Mouse (Mus musculus): ENCODE measurements at regions not wholly inside any gene's neighbourhood (a gene's known extent, or its start where the extent isn't known, plus 50 kb on each side); places are given as distances from the start of the nearest gene placed in this dataset.

DNA sequence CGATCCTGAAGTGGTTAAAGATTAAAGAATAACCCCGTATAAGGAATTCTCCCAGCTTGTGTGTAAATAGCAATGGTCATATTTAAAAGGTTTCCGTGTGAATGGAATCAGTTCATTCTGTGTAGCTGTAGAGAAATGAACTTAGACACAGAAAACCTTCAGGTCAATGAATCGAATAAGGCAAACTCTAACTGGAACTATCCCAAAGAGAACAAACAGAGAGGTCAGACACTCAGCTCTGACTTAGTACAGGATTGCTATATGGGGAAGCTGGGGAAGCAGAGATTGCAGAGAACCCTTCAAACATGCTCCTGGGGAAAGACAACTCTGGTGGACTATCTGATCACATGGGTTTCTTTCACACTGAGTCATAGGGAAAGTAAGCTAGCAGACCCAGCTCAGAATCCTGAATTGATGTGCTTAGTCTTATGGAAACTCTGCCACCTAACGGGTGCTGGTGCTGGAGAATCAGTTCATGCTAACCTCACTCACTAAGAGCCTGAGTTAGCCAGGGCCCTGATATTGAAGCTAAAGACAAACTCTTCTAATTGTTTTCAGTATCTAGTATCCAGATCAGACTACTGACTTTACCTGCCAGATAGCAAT, 145.3 kb upstream of the Rreb1 start:
- H3K4me3 ChIP-seq (replicated peaks; ENCODE audit: extremely low read depth, low read depth, low read length): no peak overlapping the region
- no peak for DNase-seq
- TF ChIP-seq CTCF (IDR thresholded peaks at IDR 0.05; ENCODE audit: insufficient read depth, low read length) (no peak), POLR2A (IDR thresholded peaks at IDR 0.05; ENCODE audit: borderline replicate concordance, extremely low read depth, low read depth, low read length) (no peak)
- no peaks in the 10 kb centered on the region for H3K4me1 ChIP-seq (ENCODE audit: control insufficient read depth, insufficient read depth, low read length)
- 83% methylated on average over 5 of the region's 5 CpGs for WGBS

DNA sequence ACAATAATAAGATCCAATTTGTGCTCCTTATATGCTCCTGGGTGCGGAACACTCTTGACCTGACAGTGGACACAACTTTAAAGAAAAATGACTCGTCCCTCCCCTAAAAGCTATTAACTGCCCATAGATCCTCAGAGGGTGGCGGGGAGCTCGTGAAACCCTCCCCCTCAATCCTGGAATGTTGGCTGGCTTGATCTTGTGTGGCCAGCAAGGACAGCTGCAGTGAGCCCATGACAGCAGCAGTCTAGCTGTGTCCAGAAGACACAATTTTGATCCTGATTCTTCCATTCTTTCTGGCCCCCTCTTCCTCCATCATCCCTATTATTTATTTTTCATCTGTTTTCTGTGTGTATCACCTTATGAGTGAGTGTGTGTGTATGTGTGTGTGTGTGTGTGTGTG, 141.8 kb upstream of the Rreb1 start:
- Histone ChIP-seq H3K4me3 (replicated peaks; ENCODE audit: extremely low read depth, low read depth, low read length) (no peak overlapping the region), H3K4me1 (ENCODE audit: control insufficient read depth, insufficient read depth, low read length) (no peaks in the 10 kb centered on the region)
- WGBS: 81% methylated on average over 4 of the region's 4 CpGs
- DNase-seq: no peak
- TF ChIP-seq CTCF (IDR thresholded peaks at IDR 0.05; ENCODE audit: insufficient read depth, low read length) (no peak), POLR2A (IDR thresholded peaks at IDR 0.05; ENCODE audit: borderline replicate concordance, extremely low read depth, low read depth, low read length) (no peak)

DNA sequence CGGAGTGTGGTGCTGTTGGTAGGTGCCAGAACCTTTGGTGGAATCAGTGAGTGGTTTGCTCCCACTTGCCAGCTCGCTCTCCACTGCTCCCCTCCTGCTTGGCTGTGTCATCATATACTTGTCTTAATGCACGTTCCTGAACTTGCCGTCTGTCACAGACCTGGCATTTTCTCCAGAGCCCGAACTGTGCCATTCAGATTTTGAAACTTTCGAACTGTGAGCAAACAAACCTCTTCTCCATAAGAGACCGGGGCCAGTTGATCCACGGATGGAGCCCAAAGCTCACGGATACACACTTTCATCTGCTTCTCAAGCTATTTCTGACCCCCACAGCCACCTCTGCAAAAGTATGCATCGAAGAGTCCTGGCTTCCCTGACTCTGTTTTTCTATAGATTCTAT, 141.0 kb upstream of the Rreb1 start:
- H3K4me3 ChIP-seq (replicated peaks; ENCODE audit: extremely low read depth, low read depth, low read length): no peak overlapping the region
- 70% methylated on average over 10 of the region's 10 CpGs for WGBS
- no peaks in the 10 kb centered on the region for H3K4me1 ChIP-seq (ENCODE audit: control insufficient read depth, insufficient read depth, low read length)
- DNase-seq: no peak
- TF ChIP-seq POLR2A (IDR thresholded peaks at IDR 0.05; ENCODE audit: borderline replicate concordance, extremely low read depth, low read depth, low read length): no peak
- no peak for TF ChIP-seq CTCF (IDR thresholded peaks at IDR 0.05; ENCODE audit: insufficient read depth, low read length)

DNA sequence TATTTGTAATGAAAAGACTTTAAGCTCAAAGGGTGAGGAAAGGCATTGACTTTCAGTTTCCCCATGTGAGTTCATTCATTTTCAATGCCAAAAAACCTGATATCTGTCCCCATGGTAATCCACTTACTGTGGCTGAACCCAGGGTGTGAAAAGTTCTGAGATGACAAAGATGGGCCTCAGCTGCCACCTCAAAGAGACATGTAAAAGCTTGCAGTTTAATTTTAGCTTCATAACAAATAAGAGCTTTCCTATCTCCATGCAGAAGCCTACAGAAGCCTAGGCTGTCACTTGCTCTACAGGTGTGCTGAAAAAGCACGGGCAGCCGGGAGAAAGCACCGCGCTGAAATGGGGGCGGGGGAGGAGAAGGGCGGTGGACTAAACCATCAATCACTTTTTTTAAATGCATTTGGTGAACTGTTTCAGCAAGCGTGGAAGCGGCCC, 140.1 kb upstream of the Rreb1 start:
- Histone ChIP-seq H3K4me3 (replicated peaks; ENCODE audit: extremely low read depth, low read depth, low read length) (no peak overlapping the region), H3K4me1 (ENCODE audit: control insufficient read depth, insufficient read depth, low read length) (no peaks in the 10 kb centered on the region)
- TF ChIP-seq CTCF (IDR thresholded peaks at IDR 0.05; ENCODE audit: insufficient read depth, low read length) (no peak), POLR2A (IDR thresholded peaks at IDR 0.05; ENCODE audit: borderline replicate concordance, extremely low read depth, low read depth, low read length) (no peak)
- WGBS: 50% methylated on average over 8 of the region's 8 CpGs
- DNase-seq: no peak

DNA sequence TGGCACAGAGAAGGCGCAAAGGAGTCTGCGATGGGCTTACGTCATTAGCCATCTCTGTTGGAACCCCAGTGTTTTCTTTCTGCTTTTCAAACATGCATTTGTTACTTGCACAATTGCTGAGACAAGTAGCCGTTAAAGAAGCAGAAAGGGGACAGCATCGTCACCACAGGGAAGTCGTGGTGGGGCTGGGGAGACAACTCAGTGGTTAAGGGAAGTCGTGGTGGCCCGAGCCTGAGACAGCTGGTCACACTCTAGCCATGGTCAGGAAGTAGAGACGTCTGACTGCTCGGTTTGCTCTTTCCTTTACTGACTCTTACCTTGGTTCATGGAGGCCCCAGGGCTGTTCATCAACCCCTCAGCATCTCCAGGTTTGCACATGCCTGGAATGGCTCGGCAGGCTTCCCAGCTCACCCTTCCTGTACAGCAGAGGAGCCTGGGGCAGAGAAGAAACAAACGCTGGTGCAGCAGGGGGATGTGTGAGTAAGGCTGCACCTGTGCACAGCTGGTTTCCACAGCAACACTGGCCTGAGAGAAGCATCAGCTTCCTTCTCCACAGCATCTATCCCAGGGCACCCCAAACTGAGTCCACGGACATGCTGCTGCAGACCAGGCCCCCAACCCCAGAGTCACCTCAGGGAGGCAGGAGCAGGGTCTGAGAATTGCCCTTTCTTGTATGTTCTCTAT, 135.6 kb upstream of the Rreb1 start:
- TF ChIP-seq POLR2A (IDR thresholded peaks at IDR 0.05; ENCODE audit: borderline replicate concordance, extremely low read depth, low read depth, low read length) (no peak), CTCF (IDR thresholded peaks at IDR 0.05; ENCODE audit: insufficient read depth, low read length) (no peak)
- Histone ChIP-seq H3K4me3 (replicated peaks; ENCODE audit: extremely low read depth, low read depth, low read length) (no peak overlapping the region), H3K4me1 (ENCODE audit: control insufficient read depth, insufficient read depth, low read length) (no peaks in the 10 kb centered on the region)
- no peak for DNase-seq
- WGBS: 57% methylated on average over 13 of the region's 13 CpGs

DNA sequence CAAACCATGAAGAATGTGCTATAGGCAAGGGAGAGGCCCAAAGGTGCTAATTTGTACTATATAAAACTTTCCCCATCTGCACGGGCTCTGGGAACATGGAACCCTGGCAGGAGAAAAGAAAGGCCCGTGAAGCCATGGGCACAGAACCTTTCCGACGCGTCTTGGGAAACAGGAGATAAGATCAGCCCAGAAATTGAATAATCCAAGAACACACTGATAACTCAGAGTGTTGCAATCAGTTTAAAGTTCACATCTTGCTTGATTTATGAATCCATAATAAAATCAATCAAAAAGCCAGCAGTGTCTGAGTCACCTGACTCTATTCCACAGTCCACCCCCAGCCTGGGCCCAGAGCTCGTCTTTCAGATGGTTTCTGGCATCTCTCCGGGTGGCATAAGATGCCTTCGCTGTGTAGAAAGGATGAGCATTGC, 133.4 kb upstream of the Rreb1 start:
- H3K4me1 ChIP-seq (ENCODE audit: control insufficient read depth, insufficient read depth, low read length): no peaks in the 10 kb centered on the region
- WGBS: 88% methylated on average over 8 of the region's 8 CpGs

DNA sequence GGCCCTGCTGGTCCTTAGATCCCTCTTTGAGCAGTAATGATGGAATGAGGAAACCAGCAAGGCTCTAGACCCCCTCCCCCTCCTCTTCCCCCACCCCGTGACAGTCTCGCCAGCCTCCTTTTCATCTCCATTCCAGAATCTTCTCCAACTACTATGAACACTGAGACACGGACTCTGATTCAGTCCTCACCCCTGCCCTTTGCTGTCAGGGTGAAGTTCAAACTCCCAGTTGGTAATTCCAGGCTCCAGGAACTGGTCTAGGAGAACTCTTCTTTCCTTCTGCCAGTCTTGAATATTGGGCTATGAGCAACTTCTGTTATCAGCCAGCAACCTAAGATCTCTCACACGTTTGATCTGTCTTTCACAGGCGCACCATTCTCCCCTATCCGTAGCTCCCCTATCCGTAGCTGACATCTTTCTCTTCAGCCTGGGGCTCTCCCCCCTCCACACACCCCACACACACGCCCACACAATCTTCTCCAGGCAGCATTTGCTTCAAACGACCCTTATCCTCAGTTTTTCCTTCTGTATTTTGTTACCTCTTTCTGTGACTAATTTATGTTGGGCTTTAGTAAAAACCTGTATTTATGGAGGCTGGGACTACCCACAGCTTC, 128.6 kb upstream of the Rreb1 start:
- 72% methylated on average over 9 of the region's 9 CpGs for whole genome bisulfite sequencing
- no peak overlapping the region for H3K4me3 ChIP-seq (replicated peaks; ENCODE audit: extremely low read depth, low read depth, low read length)
- TF ChIP-seq CTCF (IDR thresholded peaks at IDR 0.05; ENCODE audit: insufficient read depth, low read length): no peak
- TF ChIP-seq POLR2A (IDR thresholded peaks at IDR 0.05; ENCODE audit: borderline replicate concordance, extremely low read depth, low read depth, low read length): no peak
- no peak for DNase-seq
- no peaks in the 10 kb centered on the region for H3K4me1 ChIP-seq (ENCODE audit: control insufficient read depth, insufficient read depth, low read length)

More for the DNA sequence above, 133.4 kb upstream of the Rreb1 start:
- DNase-seq: no peak
- TF ChIP-seq POLR2A (IDR thresholded peaks at IDR 0.05; ENCODE audit: borderline replicate concordance, extremely low read depth, low read depth, low read length) (no peak), CTCF (IDR thresholded peaks at IDR 0.05; ENCODE audit: insufficient read depth, low read length) (no peak)
- H3K4me3 ChIP-seq (replicated peaks; ENCODE audit: extremely low read depth, low read depth, low read length): no peak overlapping the region

DNA sequence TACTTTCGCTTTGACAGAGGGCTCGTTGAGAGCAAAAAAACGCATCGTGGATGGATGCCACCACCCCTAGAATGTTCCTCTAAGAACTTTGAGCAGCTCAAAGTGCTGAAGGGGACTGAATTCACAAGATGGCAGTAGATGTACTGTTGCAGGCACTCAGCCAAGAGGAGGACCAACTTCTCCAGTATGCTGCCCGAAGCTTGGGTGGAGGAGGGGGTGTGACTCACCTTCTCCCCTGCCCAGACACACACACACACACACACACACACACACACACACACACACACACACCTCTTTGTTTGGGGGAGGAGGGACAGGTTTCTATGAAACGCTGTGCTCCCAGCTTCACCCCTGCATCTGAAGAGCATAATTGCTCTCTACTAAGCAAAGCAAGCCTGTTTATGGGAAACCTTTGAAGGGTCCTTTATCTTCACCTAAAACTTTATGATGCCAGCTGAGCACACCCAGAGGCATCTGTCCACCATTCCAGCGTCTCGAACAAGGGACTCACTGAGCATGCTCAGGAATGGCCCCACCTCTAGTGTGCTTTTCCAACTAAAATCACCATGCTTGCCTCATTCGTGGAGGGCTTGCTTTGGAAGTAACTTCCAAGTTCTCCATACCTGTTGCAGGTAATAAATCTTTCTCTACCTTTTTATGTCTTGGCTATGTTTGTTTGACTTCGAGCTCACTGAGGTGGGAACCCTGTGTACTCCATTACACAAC, 126.8 kb upstream of the Rreb1 start:
- WGBS: 70% methylated on average over 10 of the region's 10 CpGs
- no peak for DNase-seq
- H3K4me1 ChIP-seq (ENCODE audit: control insufficient read depth, insufficient read depth, low read length): no peaks in the 10 kb centered on the region
- TF ChIP-seq CTCF (IDR thresholded peaks at IDR 0.05; ENCODE audit: insufficient read depth, low read length): no peak
- TF ChIP-seq POLR2A (IDR thresholded peaks at IDR 0.05; ENCODE audit: borderline replicate concordance, extremely low read depth, low read depth, low read length): no peak
- H3K4me3 ChIP-seq (replicated peaks; ENCODE audit: extremely low read depth, low read depth, low read length): no peak overlapping the region

DNA sequence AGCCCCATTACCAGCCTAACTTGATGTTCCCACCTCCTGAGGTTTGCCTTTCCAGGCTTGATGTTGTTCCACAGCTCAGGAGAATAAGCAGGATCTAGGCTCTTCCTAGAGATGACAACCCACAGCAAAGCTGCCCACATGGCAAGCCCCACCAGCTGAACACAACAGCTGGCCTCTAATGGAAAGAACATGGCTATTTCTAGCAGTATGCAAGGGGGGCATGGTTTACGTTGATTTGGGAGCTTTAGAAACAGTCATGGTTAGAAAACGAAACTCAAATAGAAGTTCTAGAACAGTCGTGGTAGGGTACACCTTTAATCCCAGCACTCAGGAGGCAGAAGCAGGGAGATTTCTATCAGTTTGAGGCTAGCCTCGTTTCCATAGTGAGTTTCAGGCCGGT, 123.5 kb upstream of the Rreb1 start:
- H3K4me1 ChIP-seq (ENCODE audit: control insufficient read depth, insufficient read depth, low read length): peaks cover 2% of the 10 kb centered on the region; the same call in 1 of the 2 replicates
- WGBS: 78% methylated on average over 5 of the region's 5 CpGs
- no peak for TF ChIP-seq CTCF (IDR thresholded peaks at IDR 0.05; ENCODE audit: insufficient read depth, low read length)
- TF ChIP-seq POLR2A (IDR thresholded peaks at IDR 0.05; ENCODE audit: borderline replicate concordance, extremely low read depth, low read depth, low read length): no peak
- H3K4me3 ChIP-seq (replicated peaks; ENCODE audit: extremely low read depth, low read depth, low read length): no peak overlapping the region
- DNase-seq: no peak

Data from lung, adult 2 months (tissue).